Mouse (Mus musculus) lung, embryonic 14.5 days (tissue): ENCODE results near the gene Arhgap11a. TPM values are rescaled to one million over a fixed set of nuclear protein-coding genes. Genes with fewer than 3 reads are reported as not detected.
A peak's percentile ranks its signal among the peaks of the same experiment; 100 is the strongest.

Source experiments
- ATAC-seq: fragments of 200-750 bp; cut with Nextera tagmentation; 2 replicates; pipeline ENCODE4 v1.8.0; 2017; ENCODE audit warnings: mild to moderate bottlenecking, moderate TSS enrichment, moderate library complexity; ENCODE audit not compliant: insufficient read depth
- DNase-seq: peaks from one replicate; pipeline ENCODE4 v3.0.0-alpha.2; 2015
- H3K27ac ChIP-seq: fragments of 300-500 bp; sonication (generic); 2 replicates; pipeline ENCODE4 v1.5.1; 2014; ENCODE audit warnings: low read depth, mild to moderate bottlenecking, moderate library complexity
- H3K27me3 ChIP-seq: fragments of 300-500 bp; sonication (generic); 2 replicates; pipeline ENCODE4 v1.6.1; 2014; ENCODE audit warnings: low read length, control low read depth; ENCODE audit not compliant: insufficient read depth
- H3K36me3 ChIP-seq: fragments of 300-500 bp; sonication (generic); 2 replicates; pipeline ENCODE4 v1.6.1; 2014; ENCODE audit warnings: control low read depth; ENCODE audit not compliant: insufficient read depth
- H3K4me1 ChIP-seq: fragments of 300-500 bp; sonication (generic); 2 replicates; pipeline ENCODE4 v1.6.1; 2014; ENCODE audit warnings: antibody characterized with exemption, control low read depth; ENCODE audit not compliant: insufficient read depth
- H3K4me2 ChIP-seq: fragments of 300-500 bp; sonication (generic); 2 replicates; pipeline ENCODE4 v1.6.1; 2014; ENCODE audit warnings: mild to moderate bottlenecking
- H3K4me3 ChIP-seq: fragments of 300-500 bp; sonication (generic); 2 replicates; pipeline ENCODE4 v1.5.1; 2014; ENCODE audit warnings: low read depth, low read length
- H3K9ac ChIP-seq: fragments of 300-500 bp; sonication (generic); 2 replicates; pipeline ENCODE4 v1.6.1; 2014
- H3K9me3 ChIP-seq: fragments of 300-500 bp; sonication (generic); 2 replicates; pipeline ENCODE4 v1.6.1; 2016; ENCODE audit warnings: low read depth, low read length, control low read depth
- CTCF ChIP-seq: IDR thresholded peaks from 2 replicates; pipeline ENCODE4 v1.5.1; 2016; ENCODE audit warnings: antibody characterized with exemption, low read depth
- WGBS: fragments of 180-500 bp; shearing (Covaris S2); extraction: QIAGEN DNeasy Blood & Tissue Kit; methylation state at CpG from one replicate; pipeline ENCODE4 v1.1.7; 2014; 5-methylcytosine and 5-hydroxymethylcytosine counted together
- polyA plus RNA-seq: library from polyadenylated mRNA; unstranded; fragments of >200 nt; fragmentation: Nextera tagmentation; extraction: Ambion mirVana; gene quantifications from 2 replicates; pipeline ENCODE4 v1.2.1, GENCODE M21; 2014

Arhgap11a gene
- polyA plus RNA-seq, 1 experiment from 2014 or later: 6.0 TPM

DNA sequence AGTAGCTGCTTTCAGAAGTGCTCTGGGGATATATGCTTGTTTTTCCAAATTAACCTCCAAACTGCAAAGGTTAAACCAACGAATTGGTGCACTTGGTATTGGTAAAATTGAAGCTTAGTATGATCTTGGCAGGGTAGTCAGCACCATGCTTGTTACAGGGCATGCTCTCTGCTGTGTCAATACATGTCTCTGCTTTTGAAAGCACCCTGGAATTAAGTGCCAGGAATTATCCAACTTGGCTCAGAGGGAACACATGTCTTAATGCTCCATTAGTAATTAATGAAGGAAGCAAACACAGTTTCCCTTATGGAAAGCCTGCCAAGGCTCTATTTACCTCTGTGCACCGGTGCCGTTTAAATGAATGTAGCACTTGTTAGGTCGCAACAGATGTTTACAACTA is 53.3 kb downstream of the Arhgap11a start:
- Histone ChIP-seq H3K27ac (no peak overlapping the region), H3K4me1 (no peaks in the 10 kb centered on the region), H3K36me3 (no peaks in the 10 kb centered on the region), H3K4me3 (no peak overlapping the region), H3K27me3 (no peaks in the 10 kb centered on the region), H3K9me3 (no peaks in the 10 kb centered on the region), H3K4me2 (no peak overlapping the region), H3K9ac (no peak overlapping the region)
- DNase-seq (no peak), ATAC-seq (no peak)
- TF ChIP-seq CTCF: no peak
- WGBS: 67% methylated on average over 4 of the region's 4 CpGs

GRCm38 (mm10) chr2:113793521-113793920 is 54.9 kb downstream of the Arhgap11a start:
- ATAC-seq (no peak), DNase-seq (no peak)
- Histone ChIP-seq H3K4me2 (no peak overlapping the region), H3K4me1 (no peaks in the 10 kb centered on the region), H3K36me3 (no peaks in the 10 kb centered on the region), H3K9ac (no peak overlapping the region), H3K9me3 (no peaks in the 10 kb centered on the region), H3K27me3 (no peaks in the 10 kb centered on the region), H3K27ac (no peak overlapping the region), H3K4me3 (no peak overlapping the region)
- WGBS: 79% methylated on average over 3 of the region's 3 CpGs
- TF ChIP-seq CTCF: no peak

DNA sequence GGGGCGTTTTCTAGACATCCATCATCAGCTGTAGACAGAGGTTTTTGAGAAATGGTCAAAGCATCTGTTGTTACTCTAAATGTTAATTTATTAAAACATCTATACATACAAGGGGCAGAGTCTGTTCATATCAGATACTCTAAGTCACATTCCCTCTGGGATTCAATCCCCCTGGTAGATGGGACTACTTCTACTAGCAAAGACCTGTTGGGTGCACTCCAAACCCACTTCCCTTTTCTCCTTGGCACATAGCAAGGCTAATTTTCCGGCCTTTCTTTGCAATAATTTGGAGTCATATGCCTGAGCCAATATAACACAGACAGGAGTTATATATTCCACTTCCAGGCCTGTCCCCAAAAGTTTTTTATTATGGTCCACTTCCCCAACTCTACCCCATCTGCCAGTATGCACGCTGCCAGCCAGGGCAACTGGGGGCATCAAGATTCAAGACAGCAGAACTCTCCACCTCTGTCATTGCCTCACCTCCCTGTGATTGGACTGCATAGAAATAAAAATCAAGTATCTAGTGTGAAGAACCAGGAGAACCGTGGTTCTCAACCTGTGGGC is 59.6 kb downstream of the Arhgap11a start:
- no peaks in the 10 kb centered on the region for H3K36me3 ChIP-seq
- no peak overlapping the region for H3K27ac ChIP-seq
- no peaks in the 10 kb centered on the region for H3K27me3 ChIP-seq
- no peak overlapping the region for H3K4me3 ChIP-seq
- TF ChIP-seq CTCF: no peak
- 84% methylated on average over 4 of the region's 4 CpGs for WGBS
- no peak for ATAC-seq
- DNase-seq: no peak
- H3K4me1 ChIP-seq: no peaks in the 10 kb centered on the region
- no peak overlapping the region for H3K4me2 ChIP-seq
- no peaks in the 10 kb centered on the region for H3K9me3 ChIP-seq
- H3K9ac ChIP-seq: no peak overlapping the region

- 75% methylated on average over 4 of the region's 4 CpGs for WGBS
- TF ChIP-seq CTCF: no peak
Observed at GRCm38 (mm10) chr2:113787882-113788281, 60.6 kb downstream of the Arhgap11a start.

DNA sequence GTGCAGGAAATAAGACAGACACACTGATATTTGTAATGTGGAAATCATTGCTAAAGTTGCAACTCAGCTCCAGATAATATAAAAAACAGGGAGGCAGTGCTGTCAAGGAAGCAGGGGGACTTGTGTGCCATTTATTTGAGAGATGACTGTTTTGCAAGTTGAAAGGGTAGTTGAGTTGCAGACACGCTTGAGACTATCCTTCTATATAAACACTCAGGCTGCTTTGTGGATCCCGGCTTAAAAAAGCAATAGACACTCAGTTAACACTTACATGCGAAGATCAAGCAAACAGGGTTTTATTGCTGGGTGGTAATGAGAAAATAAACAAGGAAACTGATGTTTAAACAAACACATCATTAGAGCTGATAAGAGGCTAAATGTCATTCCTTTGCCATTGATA is 63.6 kb downstream of the Arhgap11a start:
- Histone ChIP-seq H3K27me3 (no peaks in the 10 kb centered on the region), H3K9ac (no peak overlapping the region), H3K4me3 (no peak overlapping the region), H3K4me2 (no peak overlapping the region), H3K9me3 (no peaks in the 10 kb centered on the region), H3K36me3 (no peaks in the 10 kb centered on the region), H3K4me1 (no peaks in the 10 kb centered on the region), H3K27ac (no peak overlapping the region)
- WGBS: 6% methylated on average over 3 of the region's 3 CpGs
- ATAC-seq: peak; percentile 77
- DNase-seq: peak; percentile 68
- TF ChIP-seq CTCF: no peak

More at GRCm38 (mm10) chr2:113787882-113788281, 60.6 kb downstream of the Arhgap11a start:
- Histone ChIP-seq H3K4me3 (no peak overlapping the region), H3K9ac (no peak overlapping the region), H3K4me1 (no peaks in the 10 kb centered on the region), H3K4me2 (no peak overlapping the region), H3K27ac (no peak overlapping the region), H3K27me3 (no peaks in the 10 kb centered on the region), H3K9me3 (no peaks in the 10 kb centered on the region), H3K36me3 (no peaks in the 10 kb centered on the region)
- ATAC-seq (no peak), DNase-seq (no peak)

- TF ChIP-seq CTCF: no peak
- H3K4me2 ChIP-seq: no peak overlapping the region
- no peaks in the 10 kb centered on the region for H3K4me1 ChIP-seq
- H3K36me3 ChIP-seq: no peaks in the 10 kb centered on the region
- no peak overlapping the region for H3K27ac ChIP-seq
- no peak overlapping the region for H3K9ac ChIP-seq
- H3K27me3 ChIP-seq: no peaks in the 10 kb centered on the region
- DNase-seq (no peak), ATAC-seq (no peak)
- 63% methylated on average over 4 of the region's 4 CpGs for WGBS
- no peaks in the 10 kb centered on the region for H3K9me3 ChIP-seq
- no peak overlapping the region for H3K4me3 ChIP-seq
Observed at GRCm38 (mm10) chr2:113781521-113781920, 66.9 kb downstream of the Arhgap11a start.

Other genes starting within 250 kb of the Arhgap11a start
- 0.20 and 0.37 TPM in 2 replicates for gene Grem1, start 90.0 kb downstream of the Arhgap11a start, polyA plus RNA-seq
- gene Scg5, start 19.5 kb downstream of the Arhgap11a start, polyA plus RNA-seq: 0.30 and 0.57 TPM in 2 replicates
- gene Gjd2, start 165.0 kb upstream of the Arhgap11a start, polyA plus RNA-seq: not detected in 2 replicates
- 106 and 243 TPM in 2 replicates for gene Actc1, start 204.9 kb upstream of the Arhgap11a start, polyA plus RNA-seq